ENCODE assay signal across 9 mouse cellular contexts in the genomic region with DNA sequence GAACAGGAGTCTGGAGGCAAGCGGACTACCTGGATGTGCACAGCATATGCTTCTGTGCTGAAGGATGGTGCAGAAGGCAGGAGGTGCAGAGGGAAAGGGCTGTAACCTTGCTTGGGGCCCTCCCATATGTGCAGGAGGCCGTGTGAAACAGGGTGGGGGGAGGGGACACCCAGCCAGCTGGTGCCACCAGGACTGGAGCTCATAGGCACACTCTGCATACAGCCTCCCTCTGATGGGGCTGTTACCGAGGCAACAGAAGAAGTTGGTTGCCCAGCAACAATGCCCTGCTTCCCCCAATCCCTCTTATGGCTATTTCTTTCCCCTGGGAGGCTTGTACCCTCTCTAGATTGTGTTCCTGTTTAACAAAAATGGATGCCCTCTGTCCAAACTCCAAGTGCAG. TPM values are rescaled to one million over a fixed set of nuclear protein-coding genes. Genes with fewer than 3 reads are reported as not detected.
DNase-seq lines count a peak whose midpoint lies in the region; ATAC-seq lines count a peak whose summit lies in the region.
"Had no signal": no experiment of that assay in that cellular context is flagged by ENCODE, and none has a peak within 500 bp of the region (broad histone marks: within the 10 kb centered on the region; RNA-seq: fewer than 3 reads in every experiment).

No protein-coding gene starts in this region.

- no peak overlapping the region for H3K4me3 ChIP-seq in hindbrain, embryonic 13.5 days
- H3K4me3 ChIP-seq: heart, embryonic 15.5 days had no signal

- no peaks in the 10 kb centered on the region for H3K36me3 ChIP-seq in hindbrain, embryonic 13.5 days
- H3K36me3 ChIP-seq: heart, embryonic 15.5 days had no signal

- no peak overlapping the region; the same call in 1 of the 2 replicates for H3K9ac ChIP-seq in hindbrain, embryonic 13.5 days
- H3K9ac ChIP-seq: heart, embryonic 15.5 days had no signal

- H3K4me2 ChIP-seq in hindbrain, embryonic 13.5 days, result no peak overlapping the region
- H3K4me2 ChIP-seq: heart, embryonic 15.5 days had no signal

- H3K9me3 ChIP-seq in hindbrain, embryonic 13.5 days, result no peaks in the 10 kb centered on the region
- H3K9me3 ChIP-seq: heart, embryonic 15.5 days had no signal

- intact Hi-C loops in left cerebral cortex, postnatal 4 days (cut with DNase I), result loop anchor here (2.0 to 10.0 kb wide), 4 partner anchors 82 to 268 kb away; no protein-coding TSS in a partner anchor

- WGBS in hindbrain, embryonic 13.5 days, result 27% methylated on average over 3 of the region's 3 CpGs

- H3K27ac ChIP-seq in hindbrain, embryonic 13.5 days, result peak overlapping the region; percentile 71
- H3K27ac ChIP-seq: heart, embryonic 15.5 days had no signal

- peak; percentile 22 to 25 for DNase-seq in cerebellum, postnatal 14 days
- no peak for DNase-seq in cerebellum, adult 11-12 months
- peak; percentile 48 for DNase-seq in left cerebral cortex, postnatal 4 days
- peak; percentile 80 to 92 for DNase-seq in right cerebral cortex, postnatal 10 days (ENCODE audit: low spot score in 2 of 2)
- no peak for DNase-seq in spleen, adult 12 weeks (ENCODE audit: low spot score)
- DNase-seq in lung, postnatal 14 days, result no peak
- no peak for DNase-seq in natural killer cell, adult 2 months (ENCODE audit: low spot score in 2 of 2)

- H3K4me1 ChIP-seq in hindbrain, embryonic 13.5 days (replicated peaks), result peaks cover 31% of the 10 kb centered on the region

- ATAC-seq in hindbrain, embryonic 13.5 days (ENCODE audit: low FRiP score), result peak; percentile 91

- H3K27me3 ChIP-seq in hindbrain, embryonic 13.5 days, result no peaks in the 10 kb centered on the region
- H3K27me3 ChIP-seq: heart, embryonic 15.5 days had no signal

RNA-seq across cellular contexts. Expression of gene Coro2b, which starts 17.8 kb away (rescaled TPM):
- 34.3 and 39.0 TPM in 2 replicates for polyA plus RNA-seq in hindbrain, embryonic 13.5 days (2015; fragmentation: Nextera tagmentation; extraction: Ambion mirVana)
- total RNA-seq in left cerebral cortex, postnatal 4 days (2021), result 10 to 100 TPM; 91.2 to 95.5 TPM

Comparison
In these comparisons a context has a peak if more than half of its experiments do, and no peak if none do; other contexts are left out.
1. DNase-seq: peak in cerebellum, postnatal 14 days (2 of 2), left cerebral cortex, postnatal 4 days (single experiment) and right cerebral cortex, postnatal 10 days (2 of 2); none in cerebellum, adult 11-12 months (single experiment), spleen, adult 12 weeks (single experiment), lung, postnatal 14 days (single experiment) and natural killer cell, adult 2 months (0 of 2).